Mouse (Mus musculus): Measurements from ENCODE around the gene Gm6592.
"Not testable (repeated sequence)": the region's sequence is repeated elsewhere in the genome, so short reads cannot be mapped to it uniquely, and the experiment has no call there.

The Gm6592 gene

DNA sequence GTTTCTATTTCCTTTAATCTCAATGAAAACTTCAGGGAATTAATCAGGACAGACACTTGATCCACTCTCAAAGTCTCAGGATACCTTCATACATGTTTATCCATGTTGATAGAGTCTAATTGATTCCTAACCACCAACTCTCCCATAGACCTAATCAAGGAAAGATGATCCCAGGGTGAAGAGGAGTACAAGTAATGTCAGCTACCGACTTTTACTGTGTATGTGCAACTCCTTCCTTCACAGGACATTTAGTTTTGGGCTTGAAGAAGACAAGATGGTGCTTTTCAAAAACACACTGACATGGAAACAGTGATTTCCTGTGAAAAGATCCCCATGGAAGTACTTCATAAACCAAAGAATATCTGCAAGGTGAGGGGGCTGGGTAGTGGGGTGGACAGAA lies at the start of gene Gm6592:
Gene Gm6592, plus strand, starts transcription at position 301 of the 400 bp plus-strand sequence.
- DNase-seq (ENCODE audit: low spot score): no peak

DNA sequence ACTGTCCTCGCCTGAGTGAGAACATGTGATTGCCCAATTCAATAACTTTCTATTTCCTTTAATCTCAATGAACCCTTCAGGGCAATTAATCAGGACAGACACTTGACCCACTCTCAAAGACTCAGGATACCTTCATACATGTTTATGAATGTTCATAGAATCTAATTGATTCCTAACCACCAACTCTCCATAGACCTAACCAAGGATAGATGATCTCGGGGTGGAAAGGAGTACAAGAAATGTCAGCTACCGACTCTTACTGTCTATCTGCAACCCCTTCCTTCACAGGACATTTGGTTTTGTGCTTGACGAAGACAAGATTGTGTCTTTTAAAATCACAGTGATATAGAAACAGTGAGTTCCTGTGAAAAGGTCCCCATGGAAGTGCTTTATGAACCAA lies 40.4 kb upstream of the Gm6592 start, which contains the start of gene Ssxb5:
Gene Ssxb5, plus strand, starts transcription at position 301 of the 400 bp plus-strand sequence.
- DNase-seq (ENCODE audit: low spot score): not testable (repeated sequence)

DNA sequence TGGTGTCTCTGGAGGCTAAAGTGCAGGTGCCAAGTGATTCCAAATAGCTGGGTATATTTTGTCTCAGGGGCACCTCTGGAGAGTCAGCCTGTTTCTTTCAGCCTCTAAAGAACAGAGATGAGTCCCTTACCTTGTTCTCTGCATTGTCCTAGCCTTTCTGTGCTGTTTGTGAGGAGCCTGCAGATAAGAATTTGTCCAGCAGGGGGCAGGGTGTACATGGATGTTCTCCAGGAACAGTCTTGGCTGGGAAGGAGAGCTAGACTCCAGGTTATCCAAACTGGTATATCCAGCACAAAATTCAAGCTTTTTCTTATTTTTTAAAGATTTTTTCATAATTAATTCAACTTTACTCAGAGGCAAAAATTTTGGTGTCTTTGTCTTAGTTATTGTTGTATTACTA lies 11.8 kb upstream of the Gm6592 start:
- DNase-seq (ENCODE audit: low spot score): peak; percentile 79

DNA sequence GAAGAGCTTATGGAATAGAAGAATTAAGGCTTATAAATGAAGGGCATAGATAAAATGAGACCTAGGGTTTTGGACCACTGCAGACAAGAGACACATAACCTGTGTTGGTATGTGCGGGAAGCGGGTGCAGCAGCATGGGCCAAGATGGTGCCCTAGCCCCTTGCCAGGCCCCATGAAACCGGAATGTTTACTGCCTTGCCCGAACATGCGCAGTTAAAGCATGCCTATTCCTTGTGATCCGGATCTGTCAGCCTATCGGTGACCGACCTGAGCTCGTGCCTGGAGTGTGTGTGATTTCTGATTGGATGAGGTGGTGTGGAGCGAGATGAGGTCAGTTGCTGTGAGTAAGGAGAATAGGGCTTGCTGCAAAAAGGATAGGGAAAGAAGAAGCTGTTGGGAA lies 8.7 kb downstream of the Gm6592 start:
- DNase-seq (ENCODE audit: low spot score): no peak

DNA sequence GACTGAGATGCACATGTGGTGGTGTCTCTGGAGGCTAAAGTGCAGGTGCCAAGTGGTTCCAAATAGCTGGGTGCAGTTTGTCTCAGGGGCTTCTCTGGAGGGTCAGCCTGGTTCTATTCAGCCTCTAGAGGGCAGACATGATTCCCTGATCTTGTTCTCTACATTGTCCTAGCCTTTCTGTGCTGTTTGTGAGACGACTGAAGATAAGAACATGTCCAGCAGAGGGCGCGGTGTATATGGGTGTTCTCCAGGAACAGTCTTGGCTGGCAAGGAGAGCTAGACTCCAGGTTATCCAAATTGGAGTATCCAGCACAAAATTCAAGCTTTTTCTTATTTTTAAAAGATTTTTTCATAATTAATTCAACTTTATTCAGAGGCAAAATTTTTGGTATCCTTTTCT lies 20.5 kb downstream of the Gm6592 start:
- DNase-seq (ENCODE audit: low spot score): peak; percentile 82

DNA sequence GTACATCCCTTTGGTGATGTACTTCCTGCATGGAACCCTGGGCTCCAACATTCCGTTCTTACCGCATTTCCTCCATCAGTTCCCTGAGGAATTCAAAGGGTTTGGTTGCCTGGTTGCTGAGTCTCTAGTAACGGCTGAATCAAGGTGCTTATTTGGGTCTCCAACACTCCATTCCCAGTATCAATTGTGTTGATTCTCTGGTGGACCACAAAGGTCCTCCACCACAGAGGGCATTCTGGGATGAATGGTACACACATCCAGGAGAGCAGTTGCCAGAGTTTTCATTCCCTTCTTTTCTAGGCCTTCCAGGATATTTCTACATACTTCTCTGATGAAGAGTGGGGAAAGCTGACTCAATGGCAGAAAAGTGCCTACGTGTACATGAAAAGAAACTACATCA lies 30.2 kb downstream of the Gm6592 start, which contains the start of gene Gm5751:
Gene Gm5751, plus strand, starts transcription at position 301 of the 400 bp plus-strand sequence.
- not testable (repeated sequence) for DNase-seq (ENCODE audit: low spot score)

DNA sequence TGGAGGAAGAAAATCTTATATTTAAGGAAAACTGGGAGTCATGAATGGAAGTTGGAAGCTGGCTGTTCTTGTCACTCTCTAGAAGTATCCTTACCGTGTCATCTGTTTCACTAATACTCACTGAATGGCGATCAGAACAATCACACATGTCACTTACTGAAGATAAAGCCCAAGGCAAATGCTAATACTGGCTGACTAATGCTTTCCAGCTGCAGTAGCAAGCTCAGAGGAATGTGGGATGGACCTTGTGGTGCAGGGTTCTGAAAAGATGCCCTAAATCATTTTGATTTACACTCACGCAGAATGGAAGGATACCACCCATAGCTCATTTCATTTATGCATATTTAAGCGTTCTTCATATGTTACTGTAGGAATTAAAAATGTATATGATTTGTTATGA lies 40.5 kb downstream of the Gm6592 start:
- no peak for DNase-seq (ENCODE audit: low spot score)

DNA sequence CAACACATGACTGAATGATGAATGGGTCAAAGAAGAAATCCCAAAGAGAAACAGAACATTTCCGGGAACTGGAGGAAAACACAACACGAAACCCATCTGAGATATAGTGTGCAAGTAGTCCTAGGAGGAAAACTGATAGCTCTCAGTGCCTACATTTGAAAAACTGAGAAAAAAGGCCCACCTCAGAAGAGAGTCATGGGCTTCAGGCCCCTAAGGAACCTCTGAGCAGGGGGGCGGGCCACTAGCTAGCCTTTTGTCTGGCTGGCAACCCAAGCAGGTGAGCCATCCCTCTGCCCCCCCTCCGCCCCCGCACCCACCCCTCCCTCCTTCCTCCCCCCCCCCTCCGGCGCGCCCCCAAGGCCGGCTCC lies 48.2 kb downstream of the Gm6592 start:
- DNase-seq (ENCODE audit: low spot score): no peak

DNA sequence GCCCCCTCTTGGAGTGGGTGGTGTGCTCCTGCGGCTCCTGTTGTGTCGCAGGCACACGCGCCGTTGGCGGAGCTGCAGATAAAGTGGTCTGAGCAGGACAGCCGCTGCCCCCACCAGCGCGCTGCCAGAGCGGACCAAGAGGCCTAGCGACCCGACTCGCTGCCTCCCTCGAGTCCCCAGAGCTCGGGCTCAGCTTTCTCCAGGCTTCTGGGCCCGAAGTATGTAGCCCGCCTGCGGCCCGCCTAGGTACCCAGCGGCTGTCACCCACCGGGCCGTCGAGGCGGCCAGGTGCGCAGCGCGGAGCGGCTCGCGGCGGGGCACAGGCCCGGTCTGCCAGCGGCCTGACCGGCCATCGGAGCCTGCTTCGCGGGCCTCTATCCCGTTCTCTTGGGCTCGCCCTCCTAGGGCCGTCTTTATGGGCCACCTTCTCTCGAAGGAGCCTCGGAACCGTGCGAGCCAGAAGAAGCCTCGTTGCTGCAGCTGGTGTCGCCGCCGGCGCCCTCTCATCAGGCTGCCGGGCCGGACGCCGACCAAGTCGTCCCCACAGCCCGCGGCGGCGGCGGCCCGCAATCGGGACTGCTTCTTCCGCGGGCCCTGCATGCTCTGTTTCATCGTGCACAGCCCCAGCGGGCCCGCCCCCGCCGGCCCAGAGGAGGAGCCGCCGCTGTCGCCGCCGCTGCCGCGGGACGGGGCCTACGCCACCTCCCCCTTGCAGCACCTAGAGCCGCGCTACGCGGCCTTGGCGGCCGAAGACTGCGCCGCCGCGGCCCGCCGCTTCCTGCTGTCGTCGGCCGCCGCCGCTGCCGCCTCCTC lies 48.8 kb downstream of the Gm6592 start, which contains the start of gene B630019K06Rik:
Gene B630019K06Rik, plus strand, starts transcription at position 40 of the 813 bp plus-strand sequence.
- peak; percentile 76 for DNase-seq (ENCODE audit: low spot score)

DNA sequence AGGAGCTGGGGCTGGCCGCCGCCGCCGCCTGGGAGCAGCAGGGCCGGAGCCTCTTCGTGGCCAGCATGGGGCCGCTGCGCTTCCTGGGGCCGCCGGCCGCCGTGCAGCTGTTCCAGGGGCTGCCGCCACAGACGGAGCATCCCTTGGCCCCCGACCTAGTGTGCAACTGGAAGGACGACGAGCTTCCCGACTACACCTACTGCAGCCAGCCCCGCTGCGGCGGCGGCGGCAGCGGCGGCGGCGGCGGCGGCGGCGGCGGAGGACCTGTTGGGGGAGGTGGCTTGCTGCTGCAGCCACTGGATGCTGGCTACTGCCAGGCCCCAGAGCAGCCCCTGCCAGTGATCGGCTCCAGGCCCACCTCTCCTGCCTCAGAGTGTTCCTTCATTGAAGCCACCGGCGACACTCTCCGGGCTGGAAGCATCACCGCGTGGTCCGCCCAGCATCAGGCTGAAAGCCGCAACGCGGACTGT lies 49.4 kb downstream of the Gm6592 start:
- no peak for DNase-seq (ENCODE audit: low spot score)

Measured in testis, postnatal 10 days (tissue).